Mouse (Mus musculus): ENCODE data around the gene Hnrnpul1. TPM values are rescaled to one million over a fixed set of nuclear protein-coding genes. Genes with fewer than 3 reads are reported as not detected.
A peak's percentile ranks its signal among the peaks of the same experiment; 100 is the strongest.

The Hnrnpul1 gene
- total and polyA plus RNA-seq, 2 experiments from 2014 or later = 47.9 to 144 TPM

DNA sequence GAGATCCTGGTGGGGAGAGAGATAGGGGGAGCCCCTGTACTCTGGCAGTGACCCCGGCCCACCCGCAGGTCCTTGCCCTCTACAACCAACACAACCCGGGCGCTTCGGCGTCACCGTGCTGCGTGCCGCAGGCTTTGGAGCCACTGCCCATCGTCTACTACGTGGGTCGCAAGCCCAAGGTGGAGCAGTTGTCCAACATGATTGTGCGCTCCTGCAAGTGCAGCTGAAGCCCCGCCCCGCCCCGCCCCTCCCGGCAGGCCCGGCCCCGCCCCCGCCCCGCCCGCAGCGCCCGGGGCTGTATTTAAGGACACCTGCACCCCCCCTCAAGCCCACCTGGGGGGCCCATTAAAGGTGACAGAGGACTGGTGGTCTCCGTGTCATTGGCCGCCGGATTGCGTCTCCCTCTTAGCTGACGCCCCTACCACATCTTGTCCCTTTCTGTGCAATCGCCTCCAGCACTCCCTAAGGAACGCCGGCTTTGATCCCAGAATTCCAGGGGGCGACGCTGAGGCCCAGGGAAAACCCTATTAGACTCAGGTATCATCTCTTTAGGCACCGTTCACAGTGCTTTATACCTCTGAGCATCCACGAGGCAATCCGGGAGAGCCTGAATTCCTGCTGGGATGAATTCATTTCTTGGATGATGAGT lies 49.7 kb downstream of the Hnrnpul1 start:
- ATAC-seq (peak; percentile 44), DNase-seq (no peak)
- Histone ChIP-seq H3K4me2 (ENCODE audit: low read depth) (peak overlapping the region; percentile 76), H3K4me1 (ENCODE audit: insufficient read depth) (0 out of 2 replicates have a peak, but pooled peaks cover 2% of the 10 kb centered on the region), H3K4me3 (ENCODE audit: low read depth, low read length) (peak overlapping the region; percentile 33), H3K9me3 (ENCODE audit: low read length) (no peaks in the 10 kb centered on the region), H3K36me3 (ENCODE audit: insufficient read depth) (no peaks in the 10 kb centered on the region), H3K9ac (peak overlapping the region; percentile 28), H3K27me3 (ENCODE audit: insufficient read depth, low read length) (no peaks in the 10 kb centered on the region), H3K27ac (ENCODE audit: low read depth, low read length) (no peak overlapping the region)
- TF ChIP-seq CTCF (IDR thresholded peaks at IDR 0.05; ENCODE audit: low read depth) = peak; percentile 15; the same call in 1 of the 2 replicates
- WGBS = 2% methylated on average over 37 of the region's 37 CpGs

DNA sequence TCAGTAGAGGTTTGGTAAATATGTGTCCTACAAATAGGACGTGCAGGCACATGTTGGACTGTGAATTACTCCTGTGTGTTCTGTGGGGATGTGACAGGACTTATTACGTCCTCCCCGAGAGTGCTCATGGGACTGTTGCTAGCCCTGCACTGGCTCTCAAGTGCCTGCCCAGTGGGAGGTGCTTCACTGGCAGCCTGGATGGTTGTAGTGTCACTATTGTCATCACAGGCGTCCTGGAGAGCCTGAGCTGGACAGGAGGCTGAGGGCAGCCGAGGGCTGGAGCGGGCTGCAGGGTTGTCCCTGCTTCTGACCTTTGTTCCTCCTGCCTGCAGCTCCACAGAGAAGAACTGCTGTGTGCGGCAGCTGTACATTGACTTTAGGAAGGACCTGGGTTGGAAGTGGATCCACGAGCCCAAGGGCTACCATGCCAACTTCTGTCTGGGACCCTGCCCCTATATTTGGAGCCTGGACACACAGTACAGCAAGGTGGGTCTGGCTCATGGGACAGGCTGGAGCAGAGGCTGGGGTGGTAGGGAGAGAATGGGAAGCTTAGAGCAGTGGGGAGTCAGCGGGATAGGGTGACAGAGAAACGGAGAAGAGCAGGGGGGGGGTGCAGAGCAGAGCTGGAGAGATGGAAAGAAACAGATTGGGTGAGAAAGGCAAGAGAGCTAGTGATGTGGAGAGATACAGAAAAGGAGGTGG lies 50.6 kb downstream of the Hnrnpul1 start:
- Histone ChIP-seq H3K4me2 (ENCODE audit: low read depth) (peak overlapping the region; percentile 76), H3K4me3 (ENCODE audit: low read depth, low read length) (peak overlapping the region; percentile 33; the same call in 1 of the 2 replicates), H3K9me3 (ENCODE audit: low read length) (no peaks in the 10 kb centered on the region), H3K36me3 (ENCODE audit: insufficient read depth) (no peaks in the 10 kb centered on the region), H3K27me3 (ENCODE audit: insufficient read depth, low read length) (no peaks in the 10 kb centered on the region), H3K4me1 (ENCODE audit: insufficient read depth) (0 out of 2 replicates have a peak, but pooled peaks cover 2% of the 10 kb centered on the region), H3K27ac (ENCODE audit: low read depth, low read length) (no peak overlapping the region), H3K9ac (no peak overlapping the region)
- TF ChIP-seq CTCF (IDR thresholded peaks at IDR 0.05; ENCODE audit: low read depth) = no peak
- no peak for DNase-seq
- ATAC-seq = peak; percentile 25
- 18% methylated on average over 10 of the region's 10 CpGs for WGBS

DNA sequence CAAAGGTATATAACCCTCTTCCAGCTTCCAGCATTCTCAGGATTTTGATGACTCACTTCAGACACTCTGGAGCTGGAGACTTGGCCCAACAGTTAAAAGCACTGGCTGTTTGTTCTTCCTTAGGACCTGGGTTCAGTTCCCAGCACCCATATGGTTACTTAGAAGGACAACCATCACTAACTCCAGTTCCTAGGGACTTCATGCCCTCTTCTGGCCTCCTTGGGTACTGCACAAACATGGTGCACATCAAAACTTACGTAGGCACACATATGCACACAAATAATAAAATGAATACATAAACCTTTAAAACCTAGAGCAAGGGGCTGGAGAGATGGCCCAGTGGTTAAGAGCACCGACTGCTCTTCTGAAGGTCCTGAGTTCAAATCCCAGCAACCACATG lies 52.2 kb downstream of the Hnrnpul1 start:
- peak; percentile 27; the same call in 1 of the 2 replicates for TF ChIP-seq CTCF (IDR thresholded peaks at IDR 0.05; ENCODE audit: low read depth)
- H3K4me1 ChIP-seq (ENCODE audit: insufficient read depth) = 0 out of 2 replicates have a peak, but pooled peaks cover 2% of the 10 kb centered on the region
- H3K9me3 ChIP-seq (ENCODE audit: low read length) = no peaks in the 10 kb centered on the region
- ATAC-seq (no peak), DNase-seq (no peak)
- no peak overlapping the region for H3K27ac ChIP-seq (ENCODE audit: low read depth, low read length)
- H3K4me3 ChIP-seq (ENCODE audit: low read depth, low read length) = no peak overlapping the region
- H3K4me2 ChIP-seq (ENCODE audit: low read depth) = no peak overlapping the region
- WGBS = 90% methylated on average over 2 of the region's 2 CpGs
- no peak overlapping the region for H3K9ac ChIP-seq
- H3K27me3 ChIP-seq (ENCODE audit: insufficient read depth, low read length) = no peaks in the 10 kb centered on the region
- H3K36me3 ChIP-seq (ENCODE audit: insufficient read depth) = no peaks in the 10 kb centered on the region

DNA sequence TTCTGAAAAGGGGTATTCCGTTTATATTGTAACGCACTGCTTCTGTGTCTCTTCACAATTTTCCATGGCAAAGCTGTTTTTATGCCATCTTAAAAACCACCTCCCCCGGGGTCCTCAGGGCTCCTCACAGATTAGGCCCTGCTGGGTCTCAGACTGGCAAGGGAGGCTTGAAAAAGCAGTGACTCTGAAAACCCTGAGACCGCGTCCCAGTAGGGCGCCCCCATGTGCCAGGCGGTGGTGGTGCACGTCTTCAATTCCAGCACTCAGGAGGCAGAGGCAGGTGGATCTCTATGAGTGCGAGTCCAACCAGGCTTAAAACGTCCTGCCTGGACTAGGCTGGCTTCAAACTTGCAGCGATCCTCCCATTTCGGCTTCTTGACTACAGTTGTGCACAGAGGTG lies 53.8 kb downstream of the Hnrnpul1 start:
- 0 out of 2 replicates have a peak, but pooled peaks cover 2% of the 10 kb centered on the region for H3K4me1 ChIP-seq (ENCODE audit: insufficient read depth)
- H3K36me3 ChIP-seq (ENCODE audit: insufficient read depth) = no peaks in the 10 kb centered on the region

DNA sequence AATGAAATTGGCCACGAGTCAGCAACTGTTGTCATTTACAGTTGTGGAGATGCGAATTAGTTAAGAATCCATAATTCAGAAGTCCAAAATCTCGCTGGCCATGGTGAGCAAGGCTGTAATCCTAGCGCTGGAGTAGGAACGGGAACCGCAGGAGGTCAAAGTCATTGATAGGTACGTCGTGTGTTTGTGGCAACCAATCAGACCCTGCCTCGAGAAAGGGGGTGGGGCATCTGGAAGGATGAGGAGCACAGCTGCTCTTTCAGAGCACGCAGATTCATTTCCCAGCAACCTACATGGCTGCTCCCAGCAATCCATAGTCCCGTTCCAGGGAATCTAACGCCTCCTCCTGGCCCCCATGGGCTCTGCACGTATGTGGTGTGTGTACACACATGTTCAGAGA lies 54.7 kb downstream of the Hnrnpul1 start:
- no peak for DNase-seq
- H3K27me3 ChIP-seq (ENCODE audit: insufficient read depth, low read length) = no peaks in the 10 kb centered on the region
- no peak overlapping the region for H3K9ac ChIP-seq
- WGBS = 57% methylated on average over 13 of the region's 13 CpGs
- TF ChIP-seq CTCF (IDR thresholded peaks at IDR 0.05; ENCODE audit: low read depth) = no peak
- H3K36me3 ChIP-seq (ENCODE audit: insufficient read depth) = no peaks in the 10 kb centered on the region
- H3K4me3 ChIP-seq (ENCODE audit: low read depth, low read length) = no peak overlapping the region
- no peaks in the 10 kb centered on the region for H3K4me1 ChIP-seq (ENCODE audit: insufficient read depth)
- no peaks in the 10 kb centered on the region for H3K9me3 ChIP-seq (ENCODE audit: low read length)
- no peak for ATAC-seq
- no peak overlapping the region for H3K4me2 ChIP-seq (ENCODE audit: low read depth)
- no peak overlapping the region for H3K27ac ChIP-seq (ENCODE audit: low read depth, low read length)

More for the DNA sequence above, 53.8 kb downstream of the Hnrnpul1 start:
- Histone ChIP-seq H3K27me3 (ENCODE audit: insufficient read depth, low read length) (no peaks in the 10 kb centered on the region), H3K9ac (no peak overlapping the region), H3K9me3 (ENCODE audit: low read length) (no peaks in the 10 kb centered on the region), H3K27ac (ENCODE audit: low read depth, low read length) (no peak overlapping the region), H3K4me2 (ENCODE audit: low read depth) (no peak overlapping the region), H3K4me3 (ENCODE audit: low read depth, low read length) (no peak overlapping the region)
- ATAC-seq (no peak), DNase-seq (no peak)
- TF ChIP-seq CTCF (IDR thresholded peaks at IDR 0.05; ENCODE audit: low read depth) = no peak
- 75% methylated on average over 12 of the region's 12 CpGs for WGBS

DNA sequence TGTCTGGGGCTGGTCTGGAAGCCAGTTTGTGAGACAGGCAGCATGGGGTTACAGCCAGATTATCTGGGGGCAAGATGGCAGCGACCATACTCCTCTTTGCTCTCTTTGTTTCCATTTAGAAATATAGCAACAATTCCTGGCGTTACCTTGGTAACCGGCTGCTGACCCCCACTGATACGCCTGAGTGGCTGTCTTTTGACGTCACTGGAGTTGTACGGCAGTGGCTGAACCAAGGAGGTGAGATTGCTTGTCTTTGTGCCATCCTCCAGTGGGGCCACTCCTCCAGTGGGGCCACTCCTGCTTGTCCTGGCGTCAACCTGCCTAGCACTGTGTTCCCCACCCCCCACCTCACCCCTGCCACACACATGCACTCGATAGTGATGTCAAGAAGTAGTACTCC lies 60.5 kb downstream of the Hnrnpul1 start:
- H3K36me3 ChIP-seq (ENCODE audit: insufficient read depth) = no peaks in the 10 kb centered on the region
- ATAC-seq (peak; percentile 55), DNase-seq (no peak)
- WGBS = 44% methylated on average over 8 of the region's 8 CpGs
- H3K9ac ChIP-seq = no peak overlapping the region
- no peak overlapping the region for H3K4me3 ChIP-seq (ENCODE audit: low read depth, low read length)
- no peaks in the 10 kb centered on the region for H3K4me1 ChIP-seq (ENCODE audit: insufficient read depth)
- peaks cover 20% of the 10 kb centered on the region for H3K27me3 ChIP-seq (ENCODE audit: insufficient read depth, low read length)
- H3K27ac ChIP-seq (ENCODE audit: low read depth, low read length) = no peak overlapping the region
- no peak for TF ChIP-seq CTCF (IDR thresholded peaks at IDR 0.05; ENCODE audit: low read depth)
- no peaks in the 10 kb centered on the region for H3K9me3 ChIP-seq (ENCODE audit: low read length)
- no peak overlapping the region for H3K4me2 ChIP-seq (ENCODE audit: low read depth)

DNA sequence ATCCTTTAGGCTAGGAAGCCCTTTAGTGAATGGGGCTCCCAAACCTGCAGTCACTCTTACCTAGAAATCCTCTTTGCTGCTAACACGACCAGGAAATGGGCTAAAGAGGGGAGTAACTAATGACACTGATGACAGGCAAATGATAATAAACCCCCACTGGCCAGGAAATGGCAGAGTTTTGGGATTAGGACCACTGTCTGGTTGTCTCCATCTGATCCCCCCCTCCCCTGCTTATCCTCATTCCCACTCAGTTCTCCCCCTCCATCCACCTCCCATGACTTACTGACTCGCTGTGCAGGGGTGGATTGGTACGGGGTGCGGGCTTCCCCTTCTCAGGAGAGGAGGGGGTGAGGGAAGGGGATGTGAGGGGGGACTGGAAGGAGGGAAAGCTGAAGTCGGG lies 64.5 kb downstream of the Hnrnpul1 start:
- Histone ChIP-seq H3K27me3 (ENCODE audit: insufficient read depth, low read length) (peaks cover 53% of the 10 kb centered on the region), H3K9me3 (ENCODE audit: low read length) (no peaks in the 10 kb centered on the region), H3K36me3 (ENCODE audit: insufficient read depth) (no peaks in the 10 kb centered on the region), H3K4me1 (ENCODE audit: insufficient read depth) (peaks cover 6% of the 10 kb centered on the region; the same call in 1 of the 2 replicates), H3K4me3 (ENCODE audit: low read depth, low read length) (no peak overlapping the region), H3K9ac (no peak overlapping the region), H3K27ac (ENCODE audit: low read depth, low read length) (no peak overlapping the region), H3K4me2 (ENCODE audit: low read depth) (no peak overlapping the region)
- DNase-seq (no peak), ATAC-seq (no peak)
- WGBS = 44% methylated on average over 5 of the region's 5 CpGs
- TF ChIP-seq CTCF (IDR thresholded peaks at IDR 0.05; ENCODE audit: low read depth) = no peak

All from forebrain, postnatal 0 days (tissue).